ENCODE assay signal across 9 mouse cellular contexts in the genomic region with DNA sequence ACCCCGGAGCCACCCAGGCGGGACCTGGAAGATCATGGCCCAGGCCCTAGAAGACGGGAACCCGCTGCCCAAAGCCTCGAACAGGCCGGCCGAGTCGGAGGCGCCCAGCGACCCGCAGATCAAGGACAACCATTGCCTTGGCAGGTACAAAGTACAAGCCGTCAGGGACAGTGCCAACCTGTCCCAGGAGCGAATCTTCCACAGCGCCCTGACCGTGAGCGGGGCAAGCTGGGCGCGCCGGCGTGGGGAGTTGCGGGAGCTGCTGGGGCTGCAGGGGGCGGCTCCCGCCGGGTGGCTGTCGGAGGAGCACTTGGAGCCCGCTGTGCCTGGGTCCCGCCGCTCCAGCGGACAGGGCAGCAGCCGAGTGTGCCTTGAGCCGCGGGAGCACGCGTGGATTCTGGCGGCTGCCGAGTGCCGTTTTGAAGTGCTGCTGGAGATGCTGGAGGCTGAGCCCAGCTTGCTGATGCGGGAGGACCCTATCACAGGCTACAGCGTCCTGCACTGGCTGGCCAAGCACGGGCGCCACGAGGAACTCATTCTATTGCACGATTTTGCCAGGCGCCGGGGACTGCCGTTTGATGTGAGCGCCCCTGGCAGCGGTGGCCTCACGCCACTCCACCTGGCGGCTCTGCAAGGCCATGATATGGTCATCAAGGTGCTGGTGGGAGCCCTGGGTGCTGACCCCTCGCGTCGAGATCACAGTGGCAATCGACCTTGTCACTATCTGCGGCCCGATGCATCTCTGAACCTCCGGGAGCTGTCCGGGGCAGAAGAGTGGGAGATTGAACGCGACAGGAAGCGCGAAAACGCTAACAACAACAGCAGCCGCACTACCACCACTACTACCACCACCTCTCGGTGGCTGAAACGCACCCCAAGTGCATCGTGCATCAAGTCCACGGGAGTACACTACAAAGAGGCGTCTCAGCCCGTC. TPM values are rescaled to one million over a fixed set of nuclear protein-coding genes. Genes with fewer than 3 reads are reported as not detected.
A peak's percentile ranks its signal among the peaks of the same experiment; 100 is the strongest.
DNase-seq lines count a peak whose midpoint lies in the region; ATAC-seq and TF ChIP-seq lines count a peak whose summit lies in the region.
"Had no signal": no experiment of that assay in that cellular context is flagged by ENCODE, and none has a peak within 500 bp of the region (broad histone marks: within the 10 kb centered on the region; RNA-seq: fewer than 3 reads in every experiment).

No protein-coding gene starts in this region.

- H3K4me3 ChIP-seq in hindbrain, embryonic 10.5 days, result peak overlapping the region; percentile 49
- peak overlapping the region; percentile 35 for H3K4me3 ChIP-seq in limb, embryonic 15.5 days
- H3K4me3 ChIP-seq in small intestine, adult 2 months (ENCODE audit: low read depth, low read length), result peak overlapping the region; percentile 59
- H3K4me3 ChIP-seq: erythroblast, embryonic 14.5 days had no signal

- H3K9ac ChIP-seq in limb, embryonic 15.5 days, result no peak overlapping the region

- no peak overlapping the region for H3K27ac ChIP-seq in hindbrain, embryonic 10.5 days
- H3K27ac ChIP-seq in limb, embryonic 15.5 days, result no peak overlapping the region
- no peak overlapping the region for H3K27ac ChIP-seq in small intestine, adult 2 months (ENCODE audit: insufficient read depth, low read depth, low read length)

- DNase-seq in adrenal gland, adult 18-20 months (ENCODE audit: low spot score in 2 of 2), result peak; percentile 6 to 20
- no peak for DNase-seq in adrenal gland, postnatal 4 days (ENCODE audit: low spot score in 2 of 2)
- peak; percentile 5 for DNase-seq in right cerebral cortex, postnatal 25 days
- DNase-seq in right cerebral cortex, postnatal 14 days, result no peak
- DNase-seq in hindbrain, embryonic 10.5 days (ENCODE audit: low spot score), result peak; percentile 33
- no peak for DNase-seq in embryo, embryonic 10.5 days (ENCODE audit: low spot score)

- TF ChIP-seq CTCF in small intestine, adult 2 months (IDR thresholded peaks at IDR 0.05; ENCODE audit: extremely low read depth, insufficient read length, insufficient replicate concordance, low read depth, low read length), result no peak

- WGBS in hindbrain, embryonic 10.5 days, result 19% methylated on average over 70 of the region's 70 CpGs
- WGBS in limb, embryonic 15.5 days, result 24% methylated on average over 69 of the region's 70 CpGs
- WGBS in small intestine, adult 2 months, result 14% methylated on average over 70 of the region's 70 CpGs

- H3K9me3 ChIP-seq in hindbrain, embryonic 10.5 days, result 0 out of 2 replicates have a peak, but pooled peaks cover 3% of the 10 kb centered on the region
- H3K9me3 ChIP-seq in limb, embryonic 15.5 days, result no peaks in the 10 kb centered on the region

- H3K36me3 ChIP-seq in hindbrain, embryonic 10.5 days, result no peaks in the 10 kb centered on the region
- H3K36me3 ChIP-seq in limb, embryonic 15.5 days, result no peaks in the 10 kb centered on the region
- no peaks in the 10 kb centered on the region for H3K36me3 ChIP-seq in small intestine, adult 2 months (ENCODE audit: control insufficient read depth, insufficient read depth, low read length)

- H3K4me1 ChIP-seq in hindbrain, embryonic 10.5 days (replicated peaks), result peaks cover 17% of the 10 kb centered on the region
- peaks cover 19% of the 10 kb centered on the region for H3K4me1 ChIP-seq in limb, embryonic 15.5 days
- H3K4me1 ChIP-seq in small intestine, adult 2 months (ENCODE audit: control insufficient read depth, insufficient read depth, insufficient read length, low read length), result peaks cover 8% of the 10 kb centered on the region; the same call in 1 of the 2 replicates

- peaks cover 86% of the 10 kb centered on the region for H3K27me3 ChIP-seq in hindbrain, embryonic 10.5 days (ENCODE audit: insufficient read depth, poor library complexity, severe bottlenecking)
- peaks cover 60% of the 10 kb centered on the region for H3K27me3 ChIP-seq in limb, embryonic 15.5 days
- peaks cover 17% of the 10 kb centered on the region for H3K27me3 ChIP-seq in small intestine, adult 2 months (ENCODE audit: control insufficient read depth, insufficient read depth, low read length)

- no peak for TF ChIP-seq POLR2A in small intestine, adult 2 months (IDR thresholded peaks at IDR 0.05; ENCODE audit: low read depth, low read length)

- ATAC-seq in limb, embryonic 15.5 days (ENCODE audit: insufficient number of reproducible peaks, low FRiP score, low TSS enrichment, low read depth), result no peak

- peak overlapping the region; percentile 62 for H3K4me2 ChIP-seq in limb, embryonic 15.5 days

RNA-seq across cellular contexts. Expression of gene Sowahd, which starts 0.5 kb away (rescaled TPM):
- total RNA-seq in adrenal gland, adult 18-20 months (2021), result 1 to 10 TPM in 1 of 2 experiments, under 1 TPM in 1; 0.27 to 2.7 TPM
- total RNA-seq in adrenal gland, postnatal 4 days (2021), result 1 to 10 TPM in 1 of 2 experiments, under 1 TPM in 1; 0.85 to 1.1 TPM
- not detected in 2 replicates for polyA plus RNA-seq in hindbrain, embryonic 10.5 days (2016; fragmentation: Nextera tagmentation; extraction: Ambion mirVana)
- polyA plus RNA-seq in limb, embryonic 15.5 days (2015; fragmentation: Nextera tagmentation; extraction: Ambion mirVana), result not detected in 2 replicates
- 0.08 and 0.60 TPM in 2 replicates for polyA plus RNA-seq in small intestine, adult 2 months (2012; rRNA removed)
- polyA plus RNA-seq: erythroblast, embryonic 14.5 days had no signal

RNA-seq across cellular contexts. Expression of gene Rpl39, which starts 36.0 kb away (rescaled TPM):
- 100 to 1,000 TPM; 573 to 575 TPM for total RNA-seq in adrenal gland, adult 18-20 months (2021)
- 100 to 1,000 TPM; 876 to 893 TPM for total RNA-seq in adrenal gland, postnatal 4 days (2021)
- polyA plus RNA-seq in hindbrain, embryonic 10.5 days (2016; fragmentation: Nextera tagmentation; extraction: Ambion mirVana), result 405 and 454 TPM in 2 replicates
- polyA plus RNA-seq in limb, embryonic 15.5 days (2015; fragmentation: Nextera tagmentation; extraction: Ambion mirVana), result 405 and 591 TPM in 2 replicates
- polyA plus RNA-seq in small intestine, adult 2 months (2012; rRNA removed), result 2.5 and 4.4 TPM in 2 replicates

RNA-seq across cellular contexts. Expression of gene Sept6, which starts 57.6 kb away (rescaled TPM):
- total RNA-seq in adrenal gland, adult 18-20 months (2021), result 10 to 100 TPM; 17.2 to 18.5 TPM
- 10 to 100 TPM; 30.8 to 35.1 TPM for total RNA-seq in adrenal gland, postnatal 4 days (2021)
- 37.5 and 46.3 TPM in 2 replicates for polyA plus RNA-seq in hindbrain, embryonic 10.5 days (2016; fragmentation: Nextera tagmentation; extraction: Ambion mirVana)
- polyA plus RNA-seq in limb, embryonic 15.5 days (2015; fragmentation: Nextera tagmentation; extraction: Ambion mirVana), result 43.9 and 45.9 TPM in 2 replicates
- polyA plus RNA-seq in small intestine, adult 2 months (2012; rRNA removed), result 3.8 and 4.0 TPM in 2 replicates

Comparison
In these comparisons a context has a peak if more than half of its experiments do, and no peak if none do; other contexts are left out.
1. DNase-seq: peak in adrenal gland, adult 18-20 months (2 of 2), right cerebral cortex, postnatal 25 days (single experiment) and hindbrain, embryonic 10.5 days (single experiment); none in adrenal gland, postnatal 4 days (0 of 2), right cerebral cortex, postnatal 14 days (single experiment) and embryo, embryonic 10.5 days (single experiment).
2. RNA of gene Rpl39, which starts 36.0 kb away (polyA plus RNA-seq): 405 to 591 TPM in limb, embryonic 15.5 days and 405 to 454 TPM in hindbrain, embryonic 10.5 days; 2.5 to 4.4 TPM in small intestine, adult 2 months; every median in the first group is over 10 times any median in the second.
3. Peak in every context shown above with its lines, with median percentiles within 50 percentile points of each other: H3K4me3 ChIP-seq.